Mouse (Mus musculus): ENCODE measurements around the gene Fgg. TPM values are rescaled to one million over a fixed set of nuclear protein-coding genes. Genes with fewer than 3 reads are reported as not detected.

Fgg gene
- polyA plus RNA-seq, 1 experiment from 2014 or later = 31.3 TPM

DNA sequence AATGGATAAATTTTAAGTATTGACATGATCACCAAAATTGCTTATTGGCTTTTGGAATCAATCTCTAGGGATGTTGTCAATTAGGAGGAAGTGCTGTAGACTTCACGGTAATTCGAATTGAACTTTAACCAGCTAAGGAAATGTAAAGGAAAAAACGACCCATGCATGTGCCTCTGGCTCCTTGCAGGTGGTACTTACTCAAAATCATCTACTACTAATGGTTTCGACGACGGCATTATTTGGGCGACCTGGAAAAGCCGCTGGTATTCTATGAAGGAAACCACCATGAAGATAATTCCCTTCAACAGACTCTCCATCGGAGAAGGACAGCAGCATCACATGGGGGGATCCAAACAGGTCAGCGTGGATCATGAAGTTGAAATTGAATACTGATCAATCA lies 6.4 kb downstream of the Fgg start:
- ATAC-seq (ENCODE audit: insufficient read depth, low FRiP score) = no peak
- no peak overlapping the region for H3K9ac ChIP-seq (ENCODE audit: low read length)
- no peak overlapping the region for H3K4me3 ChIP-seq (replicated peaks; ENCODE audit: low read length)
- no peaks in the 10 kb centered on the region for H3K4me1 ChIP-seq (ENCODE audit: control insufficient read depth, insufficient read depth, low read length)
- H3K27ac ChIP-seq (ENCODE audit: low read length) = no peak overlapping the region
- no peaks in the 10 kb centered on the region for H3K27me3 ChIP-seq (ENCODE audit: control insufficient read depth, insufficient read depth, low read length)
- no peaks in the 10 kb centered on the region for H3K36me3 ChIP-seq (ENCODE audit: control insufficient read depth, insufficient read depth, low read length)
- H3K9me3 ChIP-seq (replicated peaks; ENCODE audit: control insufficient read depth, low read length) = no peaks in the 10 kb centered on the region
- 82% methylated on average over 10 of the region's 10 CpGs for WGBS
- no peak overlapping the region for H3K4me2 ChIP-seq (ENCODE audit: low read depth, low read length)

DNA sequence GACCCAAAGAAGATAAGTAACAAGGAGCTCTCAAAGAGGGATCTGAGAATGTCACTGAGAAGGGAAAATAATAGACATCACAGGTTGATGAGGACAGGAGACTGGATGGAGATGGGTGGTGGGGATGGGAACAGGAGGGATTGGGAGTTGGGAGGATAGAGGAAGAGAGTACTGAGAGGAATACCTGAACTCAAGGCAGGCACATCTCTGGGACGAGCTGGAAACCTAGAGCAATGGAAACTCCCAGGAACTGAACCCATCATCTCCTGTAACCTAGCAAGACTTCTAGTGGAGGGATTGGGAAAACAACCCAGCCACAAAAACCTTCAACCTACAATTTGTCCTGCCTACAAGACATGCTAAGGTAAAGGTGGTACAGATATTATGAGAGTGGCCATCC lies 8.7 kb downstream of the Fgg start:
- no peak overlapping the region for H3K4me2 ChIP-seq (ENCODE audit: low read depth, low read length)
- H3K36me3 ChIP-seq (ENCODE audit: control insufficient read depth, insufficient read depth, low read length) = no peaks in the 10 kb centered on the region
- no peak for ATAC-seq (ENCODE audit: insufficient read depth, low FRiP score)
- WGBS = 67% methylated on average over 1 of the region's 1 CpGs
- H3K27ac ChIP-seq (ENCODE audit: low read length) = no peak overlapping the region
- no peaks in the 10 kb centered on the region for H3K4me1 ChIP-seq (ENCODE audit: control insufficient read depth, insufficient read depth, low read length)
- H3K4me3 ChIP-seq (replicated peaks; ENCODE audit: low read length) = no peak overlapping the region
- no peak overlapping the region for H3K9ac ChIP-seq (ENCODE audit: low read length)
- H3K27me3 ChIP-seq (ENCODE audit: control insufficient read depth, insufficient read depth, low read length) = no peaks in the 10 kb centered on the region
- H3K9me3 ChIP-seq (replicated peaks; ENCODE audit: control insufficient read depth, low read length) = no peaks in the 10 kb centered on the region

DNA sequence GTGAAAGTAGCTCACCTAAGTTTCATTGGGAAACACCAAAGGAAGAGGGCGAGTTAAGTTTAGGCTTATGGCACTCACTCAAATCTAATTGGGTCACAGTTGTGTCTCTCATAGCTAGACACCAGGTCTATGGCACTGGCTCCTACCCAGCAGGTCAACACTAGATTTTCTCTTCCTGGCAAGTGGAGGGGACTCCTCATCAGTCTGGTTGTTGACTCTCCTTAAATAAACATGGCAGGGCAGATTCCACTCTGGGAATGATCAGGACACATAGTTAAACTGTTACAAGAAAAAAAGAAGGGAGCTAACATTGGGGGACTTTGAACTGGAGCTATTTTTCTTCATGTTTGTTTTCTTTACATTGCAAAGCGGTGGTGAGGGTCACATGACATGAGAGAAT lies 12.9 kb downstream of the Fgg start:
- Histone ChIP-seq H3K9ac (ENCODE audit: low read length) (no peak overlapping the region), H3K4me3 (replicated peaks; ENCODE audit: low read length) (no peak overlapping the region), H3K4me1 (ENCODE audit: control insufficient read depth, insufficient read depth, low read length) (no peaks in the 10 kb centered on the region), H3K27ac (ENCODE audit: low read length) (no peak overlapping the region), H3K9me3 (replicated peaks; ENCODE audit: control insufficient read depth, low read length) (no peaks in the 10 kb centered on the region), H3K27me3 (ENCODE audit: control insufficient read depth, insufficient read depth, low read length) (no peaks in the 10 kb centered on the region), H3K36me3 (ENCODE audit: control insufficient read depth, insufficient read depth, low read length) (no peaks in the 10 kb centered on the region), H3K4me2 (ENCODE audit: low read depth, low read length) (no peak overlapping the region)
- whole genome bisulfite sequencing = 75% methylated on average over 2 of the region's 2 CpGs
- ATAC-seq (ENCODE audit: insufficient read depth, low FRiP score) = no peak

DNA sequence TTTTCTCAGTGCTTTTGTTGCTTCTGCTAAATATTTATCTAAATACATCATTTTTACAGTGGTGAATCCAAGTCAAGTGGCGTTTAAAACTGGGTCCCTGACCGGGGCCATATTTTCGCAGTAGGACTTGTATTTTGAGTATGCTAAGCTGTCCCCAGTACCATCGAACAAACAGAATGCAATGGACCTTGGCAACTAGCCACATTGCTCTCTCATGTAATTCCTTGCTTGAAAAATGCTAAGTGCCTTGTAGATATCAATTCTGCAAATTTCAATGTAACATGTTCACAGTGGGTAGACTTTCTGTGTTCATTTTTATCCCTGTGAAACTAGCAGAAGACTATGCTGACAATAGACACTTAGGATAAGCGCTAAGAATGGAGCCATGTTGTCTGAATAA lies 13.7 kb downstream of the Fgg start:
- Histone ChIP-seq H3K36me3 (ENCODE audit: control insufficient read depth, insufficient read depth, low read length) (no peaks in the 10 kb centered on the region), H3K4me1 (ENCODE audit: control insufficient read depth, insufficient read depth, low read length) (no peaks in the 10 kb centered on the region), H3K27me3 (ENCODE audit: control insufficient read depth, insufficient read depth, low read length) (no peaks in the 10 kb centered on the region), H3K9me3 (replicated peaks; ENCODE audit: control insufficient read depth, low read length) (no peaks in the 10 kb centered on the region), H3K4me3 (replicated peaks; ENCODE audit: low read length) (no peak overlapping the region), H3K4me2 (ENCODE audit: low read depth, low read length) (no peak overlapping the region), H3K9ac (ENCODE audit: low read length) (no peak overlapping the region), H3K27ac (ENCODE audit: low read length) (no peak overlapping the region)
- WGBS = 81% methylated on average over 5 of the region's 5 CpGs
- no peak for ATAC-seq (ENCODE audit: insufficient read depth, low FRiP score)

DNA sequence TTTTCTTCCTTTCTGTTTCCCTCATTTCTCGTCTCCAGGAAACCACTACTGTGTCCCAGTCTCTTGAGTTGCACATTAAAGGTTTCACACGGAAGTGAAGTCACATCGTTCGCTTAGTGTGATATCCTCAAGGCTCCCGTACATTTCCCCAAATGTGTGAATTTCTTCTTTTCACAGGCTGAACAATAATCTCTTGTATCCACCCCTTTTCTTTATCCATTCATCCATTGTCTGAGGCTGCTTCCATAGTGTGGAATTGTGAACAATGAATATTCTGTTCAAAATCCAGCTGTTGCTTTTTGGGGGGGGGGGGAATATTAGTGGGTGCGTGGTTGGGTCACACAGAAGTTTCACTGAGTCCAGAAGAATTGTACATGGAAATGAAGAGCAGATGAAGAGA lies 17.5 kb downstream of the Fgg start:
- H3K36me3 ChIP-seq (ENCODE audit: control insufficient read depth, insufficient read depth, low read length) = no peaks in the 10 kb centered on the region
- H3K4me1 ChIP-seq (ENCODE audit: control insufficient read depth, insufficient read depth, low read length) = no peaks in the 10 kb centered on the region
- H3K27me3 ChIP-seq (ENCODE audit: control insufficient read depth, insufficient read depth, low read length) = no peaks in the 10 kb centered on the region
- H3K4me3 ChIP-seq (replicated peaks; ENCODE audit: low read length) = no peak overlapping the region
- no peak for ATAC-seq (ENCODE audit: insufficient read depth, low FRiP score)
- H3K4me2 ChIP-seq (ENCODE audit: low read depth, low read length) = no peak overlapping the region
- WGBS = 69% methylated on average over 6 of the region's 6 CpGs
- H3K9me3 ChIP-seq (replicated peaks; ENCODE audit: control insufficient read depth, low read length) = no peaks in the 10 kb centered on the region
- no peak overlapping the region for H3K27ac ChIP-seq (ENCODE audit: low read length)
- H3K9ac ChIP-seq (ENCODE audit: low read length) = no peak overlapping the region

DNA sequence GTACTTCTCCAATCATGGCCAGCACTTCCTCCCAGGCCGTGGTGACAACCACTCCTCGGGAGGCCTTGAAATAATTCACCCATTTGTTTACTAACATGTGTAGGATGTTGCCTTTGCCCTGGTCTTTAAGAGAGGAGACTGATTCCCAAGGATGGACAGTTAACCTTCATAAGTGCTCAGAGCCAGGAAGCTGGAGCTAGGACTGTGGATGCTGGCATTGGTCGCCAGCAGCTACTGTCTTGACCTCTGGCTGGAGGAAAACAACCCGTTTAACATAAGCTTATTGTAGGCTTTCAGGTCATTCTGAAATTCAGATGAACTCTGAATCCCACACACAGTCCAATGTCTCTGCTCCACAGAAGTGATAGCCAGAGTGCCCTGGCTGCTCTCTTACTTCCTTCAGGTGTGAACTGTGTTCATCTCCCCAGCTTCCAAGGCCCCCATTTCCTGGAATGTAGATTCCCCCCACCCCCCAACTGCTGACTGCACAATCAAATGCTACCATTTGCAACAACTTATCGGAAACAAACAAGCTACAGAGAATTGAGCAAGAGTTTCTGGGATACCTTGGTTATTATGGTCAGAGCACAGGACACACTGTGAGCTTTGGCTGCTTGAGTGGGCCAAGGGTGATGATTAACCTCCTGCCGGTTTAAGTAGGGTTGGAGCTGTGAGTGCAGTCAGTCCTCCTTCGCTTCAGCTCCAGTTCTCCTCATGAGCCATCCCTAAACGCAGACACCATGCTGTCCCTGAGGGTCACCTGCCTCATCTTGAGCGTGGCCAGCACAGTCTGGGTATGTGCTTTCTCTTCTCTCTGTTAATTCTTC lies 18.2 kb downstream of the Fgg start, which contains the start of gene Fga:
Gene Fga (plus strand): TSS at position 602 of the 827 bp plus-strand sequence.
- Histone ChIP-seq H3K36me3 (ENCODE audit: control insufficient read depth, insufficient read depth, low read length) (no peaks in the 10 kb centered on the region), H3K27ac (ENCODE audit: low read length) (no peak within 1 kb of the TSS), H3K4me3 (replicated peaks; ENCODE audit: low read length) (no peak within 1 kb of the TSS), H3K4me1 (ENCODE audit: control insufficient read depth, insufficient read depth, low read length) (no peaks in the 10 kb centered on the region), H3K27me3 (ENCODE audit: control insufficient read depth, insufficient read depth, low read length) (no peaks in the 10 kb centered on the region), H3K4me2 (ENCODE audit: low read depth, low read length) (no peak within 1 kb of the TSS), H3K9ac (ENCODE audit: low read length) (no peak within 1 kb of the TSS), H3K9me3 (replicated peaks; ENCODE audit: control insufficient read depth, low read length) (no peaks in the 10 kb centered on the region)
- 67% methylated on average over 9 of the region's 9 CpGs for WGBS
- no peak for ATAC-seq (ENCODE audit: insufficient read depth, low FRiP score)

DNA sequence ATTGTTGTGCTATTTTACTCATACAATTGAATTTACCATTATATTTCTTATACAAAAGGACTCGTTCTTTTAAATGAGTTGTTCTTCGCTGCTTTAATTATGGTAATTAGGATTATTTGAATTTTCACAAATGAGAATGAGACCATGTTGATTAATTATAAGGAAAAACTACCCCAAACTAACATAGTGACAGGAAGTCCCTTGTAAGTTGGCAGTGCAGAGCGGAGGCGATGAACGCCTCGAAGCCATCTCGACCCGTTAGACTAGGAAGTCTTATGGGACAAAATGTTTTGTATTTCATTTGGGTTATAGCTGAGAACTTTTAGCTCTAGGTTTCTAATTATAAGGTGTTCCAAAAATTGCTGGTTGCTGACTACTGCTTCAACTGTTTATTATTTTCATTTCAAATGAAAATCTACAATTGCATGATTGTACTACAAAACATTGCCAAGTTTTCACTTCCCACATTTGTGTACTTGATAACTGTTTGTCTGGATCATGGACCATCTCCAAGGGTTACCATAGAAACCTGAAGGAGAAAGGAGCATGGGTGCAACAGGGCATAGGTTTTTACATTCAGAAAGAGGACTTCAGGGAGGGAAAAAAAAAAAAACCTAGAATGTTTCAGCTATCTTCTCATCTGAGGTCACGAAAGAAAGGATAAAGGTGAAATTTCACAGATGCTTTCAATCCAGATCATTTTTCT lies 20.2 kb downstream of the Fgg start:
- no peak overlapping the region for H3K4me2 ChIP-seq (ENCODE audit: low read depth, low read length)
- H3K27me3 ChIP-seq (ENCODE audit: control insufficient read depth, insufficient read depth, low read length) = no peaks in the 10 kb centered on the region
- no peak overlapping the region for H3K4me3 ChIP-seq (replicated peaks; ENCODE audit: low read length)
- WGBS = 87% methylated on average over 9 of the region's 9 CpGs
- H3K36me3 ChIP-seq (ENCODE audit: control insufficient read depth, insufficient read depth, low read length) = no peaks in the 10 kb centered on the region
- H3K9me3 ChIP-seq (replicated peaks; ENCODE audit: control insufficient read depth, low read length) = no peaks in the 10 kb centered on the region
- no peak overlapping the region for H3K27ac ChIP-seq (ENCODE audit: low read length)
- H3K4me1 ChIP-seq (ENCODE audit: control insufficient read depth, insufficient read depth, low read length) = no peaks in the 10 kb centered on the region
- H3K9ac ChIP-seq (ENCODE audit: low read length) = no peak overlapping the region
- no peak for ATAC-seq (ENCODE audit: insufficient read depth, low FRiP score)

DNA sequence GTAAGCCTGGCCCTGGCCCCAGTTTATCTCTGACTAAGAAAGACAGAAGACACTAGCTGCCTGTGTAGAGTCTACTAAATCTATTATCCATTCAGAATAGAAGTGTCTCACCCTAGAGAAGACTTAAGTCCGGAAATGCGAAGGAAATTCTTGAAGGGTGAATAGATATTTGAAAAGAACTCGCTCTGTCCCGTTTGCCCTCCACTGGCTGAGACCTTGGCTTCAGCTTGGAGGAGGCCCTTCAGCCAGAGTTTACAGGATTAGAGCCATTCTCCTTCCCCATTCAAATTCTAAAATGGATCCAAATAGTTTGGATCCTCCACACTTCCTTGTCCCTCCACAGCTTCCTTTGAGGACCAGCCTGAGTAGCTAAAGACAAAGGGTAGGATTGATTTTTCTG lies 22.8 kb downstream of the Fgg start:
- H3K4me2 ChIP-seq (ENCODE audit: low read depth, low read length) = no peak overlapping the region
- no peaks in the 10 kb centered on the region for H3K4me1 ChIP-seq (ENCODE audit: control insufficient read depth, insufficient read depth, low read length)
- H3K27me3 ChIP-seq (ENCODE audit: control insufficient read depth, insufficient read depth, low read length) = no peaks in the 10 kb centered on the region
- H3K9me3 ChIP-seq (replicated peaks; ENCODE audit: control insufficient read depth, low read length) = no peaks in the 10 kb centered on the region
- H3K9ac ChIP-seq (ENCODE audit: low read length) = no peak overlapping the region
- no peak overlapping the region for H3K4me3 ChIP-seq (replicated peaks; ENCODE audit: low read length)
- no peak overlapping the region for H3K27ac ChIP-seq (ENCODE audit: low read length)
- no peak for ATAC-seq (ENCODE audit: insufficient read depth, low FRiP score)
- WGBS = 79% methylated on average over 4 of the region's 4 CpGs
- no peaks in the 10 kb centered on the region for H3K36me3 ChIP-seq (ENCODE audit: control insufficient read depth, insufficient read depth, low read length)

DNA sequence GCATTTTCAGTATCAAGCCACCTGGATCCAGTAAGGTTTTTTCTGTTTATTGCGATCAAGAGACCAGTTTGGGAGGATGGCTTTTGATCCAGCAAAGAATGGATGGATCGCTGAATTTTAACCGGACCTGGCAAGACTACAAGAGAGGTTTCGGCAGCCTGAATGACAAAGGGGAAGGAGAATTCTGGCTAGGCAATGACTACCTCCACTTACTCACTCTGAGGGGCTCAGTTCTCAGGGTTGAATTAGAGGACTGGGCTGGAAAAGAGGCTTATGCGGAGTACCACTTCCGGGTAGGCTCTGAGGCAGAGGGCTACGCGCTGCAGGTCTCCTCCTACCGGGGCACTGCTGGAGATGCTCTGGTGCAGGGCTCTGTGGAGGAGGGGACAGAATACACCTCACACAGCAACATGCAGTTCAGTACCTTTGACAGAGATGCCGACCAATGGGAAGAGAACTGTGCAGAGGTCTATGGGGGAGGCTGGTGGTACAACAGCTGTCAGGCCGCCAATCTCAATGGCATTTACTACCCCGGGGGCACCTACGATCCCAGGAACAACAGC lies 25.3 kb downstream of the Fgg start:
- Histone ChIP-seq H3K4me3 (replicated peaks; ENCODE audit: low read length) (no peak overlapping the region), H3K36me3 (ENCODE audit: control insufficient read depth, insufficient read depth, low read length) (no peaks in the 10 kb centered on the region), H3K4me1 (ENCODE audit: control insufficient read depth, insufficient read depth, low read length) (no peaks in the 10 kb centered on the region), H3K27ac (ENCODE audit: low read length) (no peak overlapping the region), H3K27me3 (ENCODE audit: control insufficient read depth, insufficient read depth, low read length) (no peaks in the 10 kb centered on the region), H3K9ac (ENCODE audit: low read length) (no peak overlapping the region), H3K9me3 (replicated peaks; ENCODE audit: control insufficient read depth, low read length) (no peaks in the 10 kb centered on the region), H3K4me2 (ENCODE audit: low read depth, low read length) (no peak overlapping the region)
- ATAC-seq (ENCODE audit: insufficient read depth, low FRiP score) = no peak
- WGBS = 53% methylated on average over 13 of the region's 13 CpGs

Data from stomach, embryonic 16.5 days (tissue).